Mouse (Mus musculus): ENCODE measurements at regions not wholly inside any gene's neighbourhood (a gene's known extent, or its start where the extent isn't known, plus 50 kb on each side); places are given as distances from the start of the nearest gene placed in this dataset.
A peak's percentile ranks its signal among the peaks of the same experiment; 100 is the strongest.

DNA sequence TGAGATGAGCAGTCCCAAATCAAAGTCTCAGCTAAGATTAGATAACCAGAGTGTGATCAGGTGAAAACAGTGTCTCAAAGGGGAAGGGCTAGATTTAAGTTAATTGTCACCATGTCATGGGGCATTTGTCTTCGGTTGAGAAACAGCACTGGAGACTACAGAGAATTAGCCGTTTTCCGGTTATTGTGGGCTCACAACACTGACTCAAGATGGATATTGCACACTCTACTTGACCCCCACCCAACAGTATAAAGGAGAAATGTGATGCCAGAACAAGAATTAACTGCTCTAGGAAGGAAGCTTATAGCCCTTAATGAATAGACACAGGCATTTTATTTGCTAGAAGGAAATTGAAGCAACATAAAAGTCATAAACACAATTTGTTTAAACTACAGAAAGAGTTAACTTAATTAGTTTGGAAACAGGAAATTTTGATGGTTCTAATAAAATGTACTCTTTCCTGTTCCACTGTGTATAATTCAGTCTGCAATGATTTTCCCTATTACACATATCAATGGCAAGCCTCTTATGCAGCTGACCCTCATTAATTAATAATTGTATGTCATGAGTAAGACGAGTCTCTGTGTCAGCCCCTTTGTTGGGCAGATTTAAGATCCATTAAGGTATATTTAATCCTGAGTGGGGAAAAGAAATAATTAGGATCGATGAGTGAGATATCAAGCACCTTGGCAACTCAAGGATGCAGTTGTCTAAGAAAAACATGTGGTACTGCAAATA, 277.4 kb upstream of the Tmeff2 start:
- TF ChIP-seq POLR2A (IDR thresholded peaks at IDR 0.05; ENCODE audit: borderline replicate concordance, insufficient read depth, low read length): no peak
- TF ChIP-seq CTCF (IDR thresholded peaks at IDR 0.05; ENCODE audit: borderline replicate concordance, insufficient read depth, low read depth, low read length): no peak
- no peaks in the 10 kb centered on the region for H3K4me1 ChIP-seq (ENCODE audit: control insufficient read depth, insufficient read depth, low read length)
- WGBS: 81% methylated on average over 5 of the region's 5 CpGs
- no peak overlapping the region for H3K4me3 ChIP-seq (replicated peaks; ENCODE audit: insufficient read depth, low read depth, low read length)
- no peak for DNase-seq
- no peaks in the 10 kb centered on the region for H3K27me3 ChIP-seq (ENCODE audit: control insufficient read depth, insufficient read depth, low read length)
- H3K27ac ChIP-seq (ENCODE audit: insufficient read depth, low read length): no peak overlapping the region

DNA sequence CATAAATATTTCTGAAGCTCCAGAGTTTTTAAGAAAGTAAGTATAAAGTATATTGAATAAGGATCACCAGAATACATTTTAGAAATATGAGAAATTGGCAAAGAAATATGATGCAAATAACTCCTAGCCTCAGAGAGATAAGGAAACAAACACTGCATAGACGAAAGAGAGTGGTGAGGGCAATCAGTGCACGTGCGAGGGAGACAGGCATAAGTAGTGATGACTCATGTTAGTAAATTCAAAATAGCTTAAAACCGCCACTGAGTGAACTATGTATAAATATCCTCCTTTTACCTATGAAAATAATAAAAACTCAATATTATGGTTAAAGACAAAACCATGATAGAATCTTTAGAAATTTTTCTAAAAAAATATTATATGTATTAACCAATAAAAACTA, 271.4 kb upstream of the Tmeff2 start:
- WGBS: 81% methylated on average over 4 of the region's 4 CpGs
- Histone ChIP-seq H3K27me3 (ENCODE audit: control insufficient read depth, insufficient read depth, low read length) (no peaks in the 10 kb centered on the region), H3K4me1 (ENCODE audit: control insufficient read depth, insufficient read depth, low read length) (no peaks in the 10 kb centered on the region), H3K4me3 (replicated peaks; ENCODE audit: insufficient read depth, low read depth, low read length) (no peak overlapping the region), H3K27ac (ENCODE audit: insufficient read depth, low read length) (no peak overlapping the region)
- TF ChIP-seq POLR2A (IDR thresholded peaks at IDR 0.05; ENCODE audit: borderline replicate concordance, insufficient read depth, low read length): no peak
- TF ChIP-seq CTCF (IDR thresholded peaks at IDR 0.05; ENCODE audit: borderline replicate concordance, insufficient read depth, low read depth, low read length): no peak
- DNase-seq: no peak

DNA sequence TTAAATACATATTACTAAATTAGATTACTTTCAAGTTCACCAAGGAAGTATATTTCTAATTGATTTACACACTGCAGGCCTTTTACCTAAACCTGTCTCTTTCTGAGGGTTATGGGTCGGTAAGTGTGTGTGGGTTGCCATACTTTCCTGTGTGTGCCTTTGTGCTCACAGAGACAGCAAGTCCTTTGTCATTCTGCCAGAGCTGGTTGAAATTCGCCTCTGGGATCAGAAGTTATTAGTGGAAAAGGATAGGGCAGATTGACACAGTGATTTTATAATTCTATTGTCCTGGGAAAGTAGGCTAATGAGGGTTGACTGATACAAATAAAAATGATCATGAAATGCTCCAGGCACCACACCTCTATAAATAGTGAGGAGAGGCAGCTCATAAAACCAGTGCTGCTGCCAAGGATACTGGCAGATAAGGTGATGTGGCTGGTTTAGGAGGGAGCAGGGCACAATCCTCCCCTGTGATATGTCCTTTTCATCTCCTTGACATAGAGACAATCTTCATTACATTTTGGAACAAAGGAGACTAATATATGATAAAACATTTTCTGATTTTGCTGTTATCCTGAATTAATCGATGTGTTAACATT, 270.9 kb upstream of the Tmeff2 start:
- Histone ChIP-seq H3K4me3 (replicated peaks; ENCODE audit: insufficient read depth, low read depth, low read length) (no peak overlapping the region), H3K27ac (ENCODE audit: insufficient read depth, low read length) (no peak overlapping the region), H3K27me3 (ENCODE audit: control insufficient read depth, insufficient read depth, low read length) (no peaks in the 10 kb centered on the region), H3K4me1 (ENCODE audit: control insufficient read depth, insufficient read depth, low read length) (no peaks in the 10 kb centered on the region)
- TF ChIP-seq POLR2A (IDR thresholded peaks at IDR 0.05; ENCODE audit: borderline replicate concordance, insufficient read depth, low read length) (no peak), CTCF (IDR thresholded peaks at IDR 0.05; ENCODE audit: borderline replicate concordance, insufficient read depth, low read depth, low read length) (no peak)
- 62% methylated on average over 3 of the region's 3 CpGs for WGBS
- DNase-seq: peak; percentile 16 to 52

DNA sequence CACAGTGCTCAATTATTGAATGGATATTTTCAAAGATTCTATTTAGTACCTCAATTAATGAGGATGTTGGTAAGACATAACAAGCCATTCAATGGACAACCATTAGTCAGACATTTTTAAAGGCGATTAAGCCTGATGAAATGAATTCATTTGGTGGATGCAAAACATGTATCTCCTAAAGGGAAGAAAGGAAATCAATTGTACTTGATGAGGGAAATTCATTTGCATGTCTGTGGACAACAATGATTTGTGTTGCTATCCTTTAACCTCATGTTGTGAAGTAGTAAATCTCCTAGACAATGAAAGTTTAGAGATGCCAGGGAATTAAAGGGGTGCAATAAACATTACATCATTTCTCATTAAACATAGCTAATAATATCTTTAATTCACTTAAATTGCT, 262.5 kb upstream of the Tmeff2 start:
- H3K4me3 ChIP-seq (replicated peaks; ENCODE audit: insufficient read depth, low read depth, low read length): no peak overlapping the region

DNA sequence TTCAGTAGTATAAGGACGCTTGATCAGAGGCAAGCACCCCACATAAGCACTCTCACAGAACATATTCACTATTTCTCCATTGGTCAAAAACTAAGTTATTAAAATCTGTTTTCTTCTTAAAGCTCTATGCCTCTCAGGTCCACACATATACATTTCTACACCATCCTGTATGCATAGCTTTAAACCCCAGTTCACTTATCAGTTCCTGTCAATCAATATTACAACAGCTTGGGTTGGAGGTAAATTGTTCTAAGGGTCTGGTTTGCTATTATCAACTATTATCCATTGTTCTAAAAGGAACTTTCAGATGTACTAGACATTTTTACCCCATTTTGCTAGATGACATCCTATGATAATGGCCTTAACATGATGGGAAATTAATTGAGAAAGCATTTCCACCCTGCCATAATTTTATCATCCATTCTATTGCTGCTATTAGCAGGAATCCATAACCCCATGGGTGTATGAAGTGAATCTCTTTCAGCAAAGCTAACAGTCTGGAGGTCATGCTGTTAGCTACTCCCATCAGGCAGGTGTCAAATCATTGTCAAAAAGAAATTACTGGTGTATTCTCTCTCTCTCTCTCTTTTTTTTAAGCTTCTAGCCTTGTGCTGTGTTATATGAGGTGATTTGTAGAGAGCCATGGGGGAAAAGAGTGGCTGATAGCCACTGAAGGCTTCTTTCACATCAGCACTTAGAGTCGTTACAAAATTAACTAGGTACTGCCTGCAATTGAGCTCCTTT, 253.3 kb upstream of the Tmeff2 start:
- no peak for DNase-seq
- 93% methylated on average over 2 of the region's 2 CpGs for WGBS
- Histone ChIP-seq H3K4me1 (ENCODE audit: control insufficient read depth, insufficient read depth, low read length) (no peaks in the 10 kb centered on the region), H3K27ac (ENCODE audit: insufficient read depth, low read length) (no peak overlapping the region), H3K27me3 (ENCODE audit: control insufficient read depth, insufficient read depth, low read length) (no peaks in the 10 kb centered on the region), H3K4me3 (replicated peaks; ENCODE audit: insufficient read depth, low read depth, low read length) (no peak overlapping the region)
- TF ChIP-seq POLR2A (IDR thresholded peaks at IDR 0.05; ENCODE audit: borderline replicate concordance, insufficient read depth, low read length): no peak
- TF ChIP-seq CTCF (IDR thresholded peaks at IDR 0.05; ENCODE audit: borderline replicate concordance, insufficient read depth, low read depth, low read length): no peak

More for the DNA sequence above, 262.5 kb upstream of the Tmeff2 start:
- Histone ChIP-seq H3K27ac (ENCODE audit: insufficient read depth, low read length) (no peak overlapping the region), H3K4me1 (ENCODE audit: control insufficient read depth, insufficient read depth, low read length) (no peaks in the 10 kb centered on the region), H3K27me3 (ENCODE audit: control insufficient read depth, insufficient read depth, low read length) (no peaks in the 10 kb centered on the region)
- no peak for DNase-seq
- TF ChIP-seq POLR2A (IDR thresholded peaks at IDR 0.05; ENCODE audit: borderline replicate concordance, insufficient read depth, low read length) (no peak), CTCF (IDR thresholded peaks at IDR 0.05; ENCODE audit: borderline replicate concordance, insufficient read depth, low read depth, low read length) (no peak)
- 87% methylated on average over 1 of the region's 1 CpGs for WGBS

DNA sequence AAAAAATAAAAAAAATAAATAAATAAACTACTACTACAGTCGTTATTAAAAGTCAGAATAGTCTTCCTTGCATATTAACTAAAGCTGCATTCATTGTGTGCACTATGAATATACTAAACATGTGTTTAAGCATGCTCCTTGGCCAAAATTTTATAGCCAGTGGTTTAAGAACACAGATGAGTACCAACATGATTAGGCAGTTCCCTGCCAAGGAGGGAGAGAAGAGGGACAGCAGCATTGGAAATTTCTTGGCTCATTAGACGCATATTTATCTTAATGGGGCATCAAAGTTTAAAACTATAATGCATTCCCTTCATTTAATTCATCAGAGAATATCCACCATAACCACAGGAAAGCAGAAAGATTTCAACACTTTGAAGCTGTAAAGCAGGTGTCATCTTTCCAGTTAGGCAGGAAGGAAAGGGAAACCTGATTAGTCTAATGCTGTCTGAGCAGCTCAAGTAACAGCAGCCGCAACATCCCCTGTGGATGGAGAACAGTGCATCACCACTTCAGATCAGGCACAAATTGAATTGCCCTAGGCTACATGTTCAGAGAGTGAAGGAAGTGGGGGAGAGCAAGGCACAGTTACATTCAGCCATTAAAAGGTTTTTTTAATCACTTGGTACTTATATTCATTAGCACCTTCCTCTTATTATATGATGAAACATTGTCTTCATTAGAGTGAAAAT, 248.3 kb upstream of the Tmeff2 start:
- DNase-seq: peak in 1 of 2 experiments; percentile 2
- TF ChIP-seq POLR2A (IDR thresholded peaks at IDR 0.05; ENCODE audit: borderline replicate concordance, insufficient read depth, low read length) (no peak), CTCF (IDR thresholded peaks at IDR 0.05; ENCODE audit: borderline replicate concordance, insufficient read depth, low read depth, low read length) (no peak)
- Histone ChIP-seq H3K27me3 (ENCODE audit: control insufficient read depth, insufficient read depth, low read length) (no peaks in the 10 kb centered on the region), H3K27ac (ENCODE audit: insufficient read depth, low read length) (no peak overlapping the region), H3K4me1 (ENCODE audit: control insufficient read depth, insufficient read depth, low read length) (no peaks in the 10 kb centered on the region), H3K4me3 (replicated peaks; ENCODE audit: insufficient read depth, low read depth, low read length) (no peak overlapping the region)
- WGBS: 39% methylated on average over 3 of the region's 3 CpGs

DNA sequence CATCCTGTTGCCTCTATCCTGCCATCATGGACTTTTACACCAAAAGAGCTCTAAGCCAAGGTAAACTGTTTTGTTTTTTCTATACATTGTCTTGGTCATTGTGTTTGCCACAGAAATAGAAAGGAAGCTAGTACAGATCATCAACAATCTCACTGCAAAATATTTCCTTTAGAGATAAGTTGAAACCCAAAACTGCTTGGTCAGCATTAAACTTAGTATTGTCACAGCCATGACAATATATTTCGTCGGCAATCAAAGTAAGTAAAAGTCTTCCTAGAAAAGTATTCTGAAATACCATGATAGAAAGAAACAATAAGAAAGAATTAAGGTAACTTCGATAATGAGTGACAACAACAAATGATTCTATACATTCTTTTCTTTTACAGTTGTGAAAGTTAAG, 235.3 kb upstream of the Tmeff2 start:
- 93% methylated on average over 3 of the region's 3 CpGs for WGBS
- TF ChIP-seq POLR2A (IDR thresholded peaks at IDR 0.05; ENCODE audit: borderline replicate concordance, insufficient read depth, low read length) (no peak), CTCF (IDR thresholded peaks at IDR 0.05; ENCODE audit: borderline replicate concordance, insufficient read depth, low read depth, low read length) (no peak)
- no peak for DNase-seq
- no peak overlapping the region for H3K4me3 ChIP-seq (replicated peaks; ENCODE audit: insufficient read depth, low read depth, low read length)
- no peaks in the 10 kb centered on the region for H3K4me1 ChIP-seq (ENCODE audit: control insufficient read depth, insufficient read depth, low read length)
- no peaks in the 10 kb centered on the region for H3K27me3 ChIP-seq (ENCODE audit: control insufficient read depth, insufficient read depth, low read length)
- H3K27ac ChIP-seq (ENCODE audit: insufficient read depth, low read length): no peak overlapping the region
